Mouse (Mus musculus): ENCODE measurements around the gene Cd300a.

Gene Cd300a

GRCm38 (mm10) chr11:114866486-114867360 is 23.1 kb upstream of the Cd300a start:
- DNase-seq (ENCODE audit: extremely low read depth, low read depth) = no peak

GRCm38 (mm10) chr11:114867361-114868235 is 22.2 kb upstream of the Cd300a start:
- DNase-seq (ENCODE audit: extremely low read depth, low read depth) = no peak

- DNase-seq (ENCODE audit: extremely low read depth, low read depth) = no peak
These were observed 21.6 kb upstream of the Cd300a start for GRCm38 (mm10) chr11:114868280-114868679.

GRCm38 (mm10) chr11:114869787-114870186 is 20.1 kb upstream of the Cd300a start:
- DNase-seq (ENCODE audit: extremely low read depth, low read depth) = no peak

GRCm38 (mm10) chr11:114871540-114871939 is 18.3 kb upstream of the Cd300a start:
- DNase-seq (ENCODE audit: extremely low read depth, low read depth) = no peak

GRCm38 (mm10) chr11:114873022-114873817 is 16.6 kb upstream of the Cd300a start:
- no peak for DNase-seq (ENCODE audit: extremely low read depth, low read depth)

- no peak for DNase-seq (ENCODE audit: extremely low read depth, low read depth)
These were observed 15.4 kb upstream of the Cd300a start for GRCm38 (mm10) chr11:114874226-114875145.

- DNase-seq (ENCODE audit: extremely low read depth, low read depth) = no peak
These were observed 14.5 kb upstream of the Cd300a start for GRCm38 (mm10) chr11:114875301-114875801.

GRCm38 (mm10) chr11:114876176-114876575 is 13.7 kb upstream of the Cd300a start:
- DNase-seq (ENCODE audit: extremely low read depth, low read depth) = no peak

- no peak for DNase-seq (ENCODE audit: extremely low read depth, low read depth)
These were observed 13.2 kb upstream of the Cd300a start for GRCm38 (mm10) chr11:114876621-114877020.

GRCm38 (mm10) chr11:114877145-114877544 is 12.7 kb upstream of the Cd300a start:
- no peak for DNase-seq (ENCODE audit: extremely low read depth, low read depth)

GRCm38 (mm10) chr11:114879666-114880065 is 10.2 kb upstream of the Cd300a start:
- no peak for DNase-seq (ENCODE audit: extremely low read depth, low read depth)

- no peak for DNase-seq (ENCODE audit: extremely low read depth, low read depth)
These were observed 9.7 kb upstream of the Cd300a start for GRCm38 (mm10) chr11:114880185-114880584.

GRCm38 (mm10) chr11:114880589-114880988 is 9.3 kb upstream of the Cd300a start:
- DNase-seq (ENCODE audit: extremely low read depth, low read depth) = no peak

- DNase-seq (ENCODE audit: extremely low read depth, low read depth) = no peak
These were observed 6.5 kb upstream of the Cd300a start for GRCm38 (mm10) chr11:114883251-114883789.

- DNase-seq (ENCODE audit: extremely low read depth, low read depth) = no peak
These were observed 5.3 kb upstream of the Cd300a start for GRCm38 (mm10) chr11:114884380-114885100.

- no peak for DNase-seq (ENCODE audit: extremely low read depth, low read depth)
These were observed 701 bp downstream of the Cd300a start for GRCm38 (mm10) chr11:114890542-114890941.

- no peak for DNase-seq (ENCODE audit: extremely low read depth, low read depth)
These were observed 6.2 kb downstream of the Cd300a start for GRCm38 (mm10) chr11:114896085-114896484.

GRCm38 (mm10) chr11:114898026-114898425 is 8.2 kb downstream of the Cd300a start:
- DNase-seq (ENCODE audit: extremely low read depth, low read depth) = no peak

All from MEL-GATA-1-ER (cell line).